ENCODE assay signal across 19 mouse cellular contexts in genomic region chr8:3665507-3665906, GRCm38 (mm10). TPM values are rescaled to one million over a fixed set of nuclear protein-coding genes. Genes with fewer than 3 reads are reported as not detected.
DNase-seq lines count a peak whose midpoint lies in the region; ATAC-seq and TF ChIP-seq lines count a peak whose summit lies in the region.
"Had no signal": no experiment of that assay in that cellular context is flagged by ENCODE, and none has a peak within 500 bp of the region (broad histone marks: within the 10 kb centered on the region; RNA-seq: fewer than 3 reads in every experiment).

Mcemp1 (plus strand) TSS chr8:3665754.

- H3K9me3 ChIP-seq in CH12.LX (replicated peaks; ENCODE audit: low read length): no peaks in the 10 kb centered on the region
- H3K9me3 ChIP-seq in E14TG2a.4 (ENCODE audit: low read length): no peaks in the 10 kb centered on the region
- H3K9me3 ChIP-seq in megakaryocyte, embryonic 14.5 days: no peaks in the 10 kb centered on the region
- no peaks in the 10 kb centered on the region for H3K9me3 ChIP-seq in hindbrain, embryonic 16.5 days (ENCODE audit: control insufficient read depth, low read length)
- no peaks in the 10 kb centered on the region for H3K9me3 ChIP-seq in limb, embryonic 10.5 days (replicated peaks)
- H3K9me3 ChIP-seq: embryonic facial prominence, embryonic 10.5 days; midbrain, embryonic 12.5 days had no signal

- no peak for DNase-seq in CH12.LX (ENCODE audit: extremely low read depth)
- no peak for DNase-seq in limb, embryonic 10.5 days (ENCODE audit: low spot score)
- DNase-seq in frontal cortex, adult 2 months (ENCODE audit: extremely low spot score in 1 of 2, low spot score in 1 of 2): no peak
- DNase-seq: cerebellum, adult 8-10 months; gastrocnemius, postnatal 14 days; heart, adult 2 months; heart, postnatal 36 days; kidney, adult 11 months; right cerebral cortex, postnatal 25 days; thymus, postnatal 14 days had no signal

- no peak within 1 kb of the TSS for H3K4me3 ChIP-seq in CH12.LX (replicated peaks in 1 of 3; ENCODE audit: low read depth in 2 of 3, low read length in 2 of 3, poor library complexity in 1 of 3)
- H3K4me3 ChIP-seq in E14TG2a.4 (replicated peaks; ENCODE audit: low read length): 0 out of 2 replicates have a peak within 1 kb of the TSS, but pooled peaks have one; percentile 13
- H3K4me3 ChIP-seq in megakaryocyte, embryonic 14.5 days (replicated peaks): peak within 1 kb of the TSS; percentile 31
- H3K4me3 ChIP-seq in hindbrain, embryonic 16.5 days (ENCODE audit: low read length): no peak within 1 kb of the TSS
- no peak within 1 kb of the TSS for H3K4me3 ChIP-seq in limb, embryonic 10.5 days
- H3K4me3 ChIP-seq: embryonic facial prominence, embryonic 10.5 days; heart, adult 2 months; midbrain, embryonic 12.5 days; myocyte had no signal

- peak within 1 kb of the TSS; percentile 45 for H3K4me2 ChIP-seq in CH12.LX (ENCODE audit: insufficient read depth, low read depth, poor library complexity, severe bottlenecking)
- H3K4me2 ChIP-seq in hindbrain, embryonic 16.5 days (ENCODE audit: low read length): no peak within 1 kb of the TSS
- H3K4me2 ChIP-seq: midbrain, embryonic 12.5 days had no signal

- H3K27ac ChIP-seq in CH12.LX (ENCODE audit: insufficient read depth, low read depth): no peak within 1 kb of the TSS
- H3K27ac ChIP-seq in hindbrain, embryonic 16.5 days (ENCODE audit: low read depth, low read length): no peak within 1 kb of the TSS
- H3K27ac ChIP-seq in limb, embryonic 10.5 days: no peak within 1 kb of the TSS
- H3K27ac ChIP-seq: embryonic facial prominence, embryonic 10.5 days; heart, adult 2 months; hindbrain, postnatal 0 days; midbrain, embryonic 12.5 days had no signal

- no peaks in the 10 kb centered on the region for H3K79me2 ChIP-seq in CH12.LX (replicated peaks; ENCODE audit: control insufficient read depth, extremely low read depth, insufficient read depth, poor library complexity, severe bottlenecking)

- H3K36me3 ChIP-seq in CH12.LX (replicated peaks in 1 of 2; ENCODE audit: control insufficient read depth in 1 of 2, insufficient read depth in 1 of 2, low read length in 1 of 2): no peaks in the 10 kb centered on the region
- H3K36me3 ChIP-seq in E14TG2a.4 (ENCODE audit: insufficient read depth, low read length): no peaks in the 10 kb centered on the region
- no peaks in the 10 kb centered on the region for H3K36me3 ChIP-seq in megakaryocyte, embryonic 14.5 days (replicated peaks; ENCODE audit: low read length)
- no peaks in the 10 kb centered on the region for H3K36me3 ChIP-seq in hindbrain, embryonic 16.5 days (ENCODE audit: control insufficient read depth, insufficient read depth, low read length)
- no peaks in the 10 kb centered on the region for H3K36me3 ChIP-seq in limb, embryonic 10.5 days
- H3K36me3 ChIP-seq: embryonic facial prominence, embryonic 10.5 days; midbrain, embryonic 12.5 days had no signal

- H3K4me1 ChIP-seq in CH12.LX (ENCODE audit: control insufficient read depth in 1 of 2, insufficient read depth in 2 of 2) (peaks cover 15 to 35% of the 10 kb centered on the region in 2 experiments; a peak in 3 of 4 replicates), E14TG2a.4 (replicated peaks; ENCODE audit: low read depth, low read length) (peaks cover 37% of the 10 kb centered on the region)
- peaks cover 38% of the 10 kb centered on the region for H3K4me1 ChIP-seq in megakaryocyte, embryonic 14.5 days
- H3K4me1 ChIP-seq in hindbrain, embryonic 16.5 days (ENCODE audit: control insufficient read depth, insufficient read depth, low read depth, low read length): no peaks in the 10 kb centered on the region
- no peaks in the 10 kb centered on the region for H3K4me1 ChIP-seq in limb, embryonic 10.5 days
- H3K4me1 ChIP-seq: embryonic facial prominence, embryonic 10.5 days; midbrain, embryonic 12.5 days had no signal

- H3K27me3 ChIP-seq in CH12.LX (replicated peaks) (no peaks in the 10 kb centered on the region), E14TG2a.4 (ENCODE audit: insufficient read depth, low read length) (0 out of 2 replicates have a peak, but pooled peaks cover 2% of the 10 kb centered on the region)
- H3K27me3 ChIP-seq in megakaryocyte, embryonic 14.5 days (replicated peaks): peaks cover 2% of the 10 kb centered on the region
- H3K27me3 ChIP-seq in hindbrain, embryonic 16.5 days (replicated peaks; ENCODE audit: control insufficient read depth, insufficient read depth, low read length): no peaks in the 10 kb centered on the region
- H3K27me3 ChIP-seq in limb, embryonic 10.5 days (ENCODE audit: low read depth, poor library complexity, severe bottlenecking): no peaks in the 10 kb centered on the region
- H3K27me3 ChIP-seq: midbrain, embryonic 12.5 days had no signal

- WGBS in hindbrain, embryonic 16.5 days: 79% methylated on average over 6 of the region's 6 CpGs
- 75% methylated on average over 6 of the region's 6 CpGs for WGBS in limb, embryonic 10.5 days

- dilution Hi-C loops in CH12.LX (cut with MboI; ENCODE audit: extremely low pct_ligation_motif_present, extremely low pct_unique_long_range_greater_than_20kb, low sequenced_read_pairs): no loop called here

- peak; percentile 55 for ATAC-seq in granulocyte monocyte progenitor cell, adult 5-6 weeks (replicated peaks; ENCODE audit: poor library complexity, severe bottlenecking)
- ATAC-seq in hindbrain, embryonic 16.5 days: no peak
- ATAC-seq: forebrain, embryonic 14.5 days; hindbrain, postnatal 0 days had no signal

- no peak for TF ChIP-seq EP300 in CH12.LX (IDR thresholded peaks at IDR 0.05; ENCODE audit: low read length)

- TF ChIP-seq POLR2A in CH12.LX (IDR thresholded peaks at IDR 0.05; ENCODE audit: low read depth, low read length): no peak

- TF ChIP-seq CTCF in CH12.LX (conservative IDR thresholded peaks at IDR 0.05 in 1 of 2, IDR thresholded peaks at IDR 0.05 in 1 of 2; ENCODE audit: low read depth in 2 of 2, low read length in 2 of 2) (no peak), E14TG2a.4 (conservative IDR thresholded peaks at IDR 0.05; ENCODE audit: low read length) (no peak)

- no peak for TF ChIP-seq RAD21 in CH12.LX (IDR thresholded peaks at IDR 0.05; ENCODE audit: low read depth, low read length)

- peak within 1 kb of the TSS; percentile 40 for H3K9ac ChIP-seq in CH12.LX (ENCODE audit: insufficient read depth, low read depth)
- H3K9ac ChIP-seq in hindbrain, embryonic 16.5 days (ENCODE audit: low read depth, low read length): no peak within 1 kb of the TSS
- H3K9ac ChIP-seq: midbrain, embryonic 12.5 days had no signal

- in situ Hi-C loops in CH12.LX (cut with MboI; ENCODE audit: low pct_ligation_motif_present, low pct_unique_long_range_greater_than_20kb, low sequenced_read_pairs): no loop called here

TF ChIP-seq in CH12.LX, 34 proteins besides CTCF, POLR2A, EP300 and RAD21:
- TF ChIP-seq CHD2 (IDR thresholded peaks at IDR 0.05; ENCODE audit: low read length) (no peak), MXI1 (IDR thresholded peaks at IDR 0.05; ENCODE audit: low read depth, low read length) (no peak), MYC (IDR thresholded peaks at IDR 0.05; ENCODE audit: low read depth, low read length) (no peak), KAT2A (IDR thresholded peaks at IDR 0.05; ENCODE audit: insufficient replicate concordance, low read length) (no peak), MAX (IDR thresholded peaks at IDR 0.05; ENCODE audit: low read length) (no peak), TCF12 (IDR thresholded peaks at IDR 0.05; ENCODE audit: low read depth, low read length) (no peak), MAZ (IDR thresholded peaks at IDR 0.05; ENCODE audit: low read depth, low read length) (no peak), NRF1 (IDR thresholded peaks at IDR 0.05; ENCODE audit: low read depth, low read length) (no peak), ZKSCAN1 (IDR thresholded peaks at IDR 0.05; ENCODE audit: borderline replicate concordance, low read depth, low read length) (no peak), USF2 (conservative IDR thresholded peaks at IDR 0.05; ENCODE audit: low read depth, low read length) (no peak), JUND (conservative IDR thresholded peaks at IDR 0.05; ENCODE audit: low read depth, low read length) (no peak), USF1 (IDR thresholded peaks at IDR 0.05; ENCODE audit: low read depth, low read length) (no peak), PAX5 (IDR thresholded peaks at IDR 0.05; ENCODE audit: low read length) (no peak), MEF2A (IDR thresholded peaks at IDR 0.05; ENCODE audit: borderline replicate concordance, low read depth, low read length) (no peak), TBP (conservative IDR thresholded peaks at IDR 0.05; ENCODE audit: low read depth, low read length) (no peak), ZMIZ1 (IDR thresholded peaks at IDR 0.05; ENCODE audit: low read depth, low read length) (no peak)

RNA-seq across cellular contexts. Expression of gene Mcemp1, which starts in this region (rescaled TPM):
- total RNA-seq in CH12.LX (2012; rRNA removed) (0.17 TPM in 1 of 2 replicates, not detected in the other), CH12.LX (2014; rRNA removed) (0.39 and 0.66 TPM in 2 replicates)
- polyA plus RNA-seq in CH12.LX (2012; ENCODE audit: insufficient read length, low read depth): 0.36 and 0.55 TPM in 2 replicates
- total RNA-seq in granulocyte monocyte progenitor cell, adult 5-6 weeks (2014; fragmentation: Nextera tagmentation): 14.1 and 33.6 TPM in 2 replicates
- 18.5 and 18.9 TPM in 2 replicates for total RNA-seq in granulocyte monocyte progenitor cell, adult 5-6 weeks (2017)
- polyA plus RNA-seq in megakaryocyte, embryonic 14.5 days (2012; ENCODE audit: insufficient read depth, low replicate concordance): 0.10 TPM in 1 of 2 replicates, not detected in the other
- polyA plus RNA-seq in hindbrain, embryonic 16.5 days (2015; fragmentation: Nextera tagmentation; extraction: Ambion mirVana): 0.14 and 0.24 TPM in 2 replicates
- polyA plus RNA-seq in limb, embryonic 10.5 days (2016; fragmentation: Nextera tagmentation; extraction: Ambion mirVana): not detected in 2 replicates
- polyA plus RNA-seq in frontal cortex, adult 2 months (2012; rRNA removed): 0.23 and 0.24 TPM in 2 replicates
- total RNA-seq: gastrocnemius, postnatal 14 days; hindbrain, postnatal 0 days had no signal
- polyA plus RNA-seq: forebrain, embryonic 14.5 days; midbrain, embryonic 12.5 days; myocyte had no signal

Comparison
In these comparisons a context has a peak if more than half of its experiments do, and no peak if none do; other contexts are left out.
1. RNA of gene Mcemp1 (total RNA-seq): 14.1 to 33.6 TPM in granulocyte monocyte progenitor cell, adult 5-6 weeks; 0.17 to 0.66 TPM in CH12.LX; every median in the first group is over 4 times any median in the second.
2. H3K4me3 ChIP-seq: peak in E14TG2a.4 (single experiment) and megakaryocyte, embryonic 14.5 days (single experiment); none in CH12.LX (0 of 3), hindbrain, embryonic 16.5 days (single experiment) and limb, embryonic 10.5 days (single experiment).